Mouse (Mus musculus) bone marrow macrophage, adult 2 months (primary cell): Measurements from ENCODE around the gene Mettl22.

Experiments used
- CTCF ChIP-seq: IDR thresholded peaks from 2 replicates; pipeline ENCODE4 v1.5.1; 2012; ENCODE audit warnings: low read depth, mild to moderate bottlenecking, low read length, moderate library complexity
- POLR2A ChIP-seq: IDR thresholded peaks from 2 replicates; pipeline ENCODE4 v1.6.1; 2012; ENCODE audit warnings: mild to moderate bottlenecking, low read depth, low read length, borderline replicate concordance

DNA sequence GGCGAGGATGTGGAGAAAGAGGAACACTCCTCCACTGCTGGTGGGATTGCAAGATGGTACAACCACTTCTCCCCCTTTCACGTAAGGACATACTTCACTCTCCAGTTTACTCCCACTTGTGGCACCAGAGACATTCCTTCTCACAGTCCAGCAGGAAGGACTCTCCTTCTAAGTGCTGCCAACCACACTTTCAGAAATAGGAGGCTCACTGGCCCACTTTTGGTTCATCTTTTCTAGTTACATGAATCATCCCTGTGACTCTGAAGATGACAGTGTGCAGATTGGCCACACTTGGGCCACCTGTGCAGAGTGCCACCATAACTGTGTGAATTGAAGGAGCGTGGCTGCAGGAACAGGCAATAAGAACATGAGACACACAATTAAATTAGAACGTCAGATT, 41.1 kb upstream of the Mettl22 start:
- TF ChIP-seq POLR2A (no peak), CTCF (no peak)
